Mouse (Mus musculus) olfactory bulb, adult 2 months (tissue): ENCODE results near the gene Galntl6. TPM values are rescaled to one million over a fixed set of nuclear protein-coding genes. Genes with fewer than 3 reads are reported as not detected.

Experiments
- H3K27ac ChIP-seq: fragments of 200-500 bp; 2 replicates; pipeline ENCODE4 v1.5.1; 2012; ENCODE audit warnings: low read depth, low read length; ENCODE audit not compliant: insufficient read depth
- H3K4me1 ChIP-seq: fragments of 200-500 bp; 2 replicates; pipeline ENCODE4 v1.6.1; 2012; ENCODE audit warnings: low read length; ENCODE audit not compliant: control insufficient read depth, insufficient read depth
- H3K4me3 ChIP-seq: fragments of 200-500 bp; 2 replicates; pipeline ENCODE4 v1.5.1; 2012; ENCODE audit warnings: mild to moderate bottlenecking, low read depth, low read length, moderate library complexity; ENCODE audit not compliant: insufficient read depth
- CTCF ChIP-seq: fragments of 200-500 bp; IDR thresholded peaks from 2 replicates; pipeline ENCODE4 v1.5.1; 2012; ENCODE audit warnings: low read depth, mild to moderate bottlenecking, low read length, moderate library complexity; ENCODE audit not compliant: insufficient read depth
- POLR2A ChIP-seq: fragments of 200-500 bp; IDR thresholded peaks from 2 replicates; pipeline ENCODE4 v1.6.1; 2012; ENCODE audit warnings: mild to moderate bottlenecking, low read depth, low read length, moderate library complexity; ENCODE audit not compliant: insufficient read depth
- WGBS: fragments of 180-500 bp; shearing (Covaris S2); methylation state at CpG from one replicate; pipeline ENCODE4 v1.1.7; 2018; 5-methylcytosine and 5-hydroxymethylcytosine counted together
- polyA plus RNA-seq: library from polyadenylated mRNA; stranded (reverse); fragments of >200 nt; gene quantifications from 2 replicates; pipeline ENCODE4 v1.2.4, GENCODE M21; 2012; ENCODE audit warnings: low replicate concordance; ENCODE audit not compliant: missing spikeins, insufficient read depth, insufficient read length

The Galntl6 gene
- polyA plus RNA-seq, 1 experiment: not detected

- TF ChIP-seq POLR2A: no peak
- no peak for TF ChIP-seq CTCF
- WGBS: 59% methylated on average over 2 of the region's 2 CpGs
- H3K4me3 ChIP-seq: no peak overlapping the region
- H3K27ac ChIP-seq: no peak overlapping the region
- peaks cover 3% of the 10 kb centered on the region for H3K4me1 ChIP-seq
These were observed 938.3 kb downstream of the Galntl6 start for GRCm38 (mm10) chr8:57974093-57974492.

- no peak overlapping the region for H3K27ac ChIP-seq
- H3K4me1 ChIP-seq: peaks cover 3% of the 10 kb centered on the region
- 78% methylated on average over 3 of the region's 3 CpGs for WGBS
- TF ChIP-seq POLR2A (no peak), CTCF (no peak)
- no peak overlapping the region for H3K4me3 ChIP-seq
These were observed 939.6 kb downstream of the Galntl6 start for GRCm38 (mm10) chr8:57972832-57973231.

- H3K4me1 ChIP-seq: peaks cover 5% of the 10 kb centered on the region
- H3K27ac ChIP-seq: no peak overlapping the region
- 31% methylated on average over 6 of the region's 6 CpGs for WGBS
- peak; percentile 39; the same call in 1 of the 2 replicates for TF ChIP-seq CTCF
- no peak for TF ChIP-seq POLR2A
- no peak overlapping the region for H3K4me3 ChIP-seq
These were observed 945.8 kb downstream of the Galntl6 start for GRCm38 (mm10) chr8:57966676-57967075.

DNA sequence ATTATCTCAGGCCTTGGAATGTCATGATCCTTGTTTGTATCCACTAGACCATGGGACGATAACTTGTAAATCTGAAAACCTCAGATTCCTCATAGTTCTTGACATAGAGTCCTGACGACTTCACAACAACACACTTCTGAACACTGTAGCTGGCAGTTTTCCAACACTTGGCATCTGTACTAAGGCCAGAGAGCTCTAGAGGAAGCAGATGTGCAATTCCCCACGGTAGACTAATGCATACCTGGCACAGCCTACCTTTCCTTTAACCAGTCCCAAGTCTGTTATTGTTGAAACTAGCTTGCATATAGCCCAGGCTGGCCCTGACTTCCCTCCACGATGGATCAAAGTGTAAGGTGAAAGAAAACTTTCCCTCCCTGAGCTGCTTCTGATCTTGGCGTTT lies 946.9 kb downstream of the Galntl6 start:
- peaks cover 5% of the 10 kb centered on the region for H3K4me1 ChIP-seq
- 51% methylated on average over 5 of the region's 5 CpGs for WGBS
- H3K4me3 ChIP-seq: no peak overlapping the region
- TF ChIP-seq CTCF: no peak
- TF ChIP-seq POLR2A: no peak
- H3K27ac ChIP-seq: no peak overlapping the region

GRCm38 (mm10) chr8:57962286-57963110 lies 949.9 kb downstream of the Galntl6 start:
- H3K27ac ChIP-seq: peak overlapping the region; percentile 63
- no peak overlapping the region for H3K4me3 ChIP-seq
- TF ChIP-seq POLR2A (no peak), CTCF (no peak)
- H3K4me1 ChIP-seq: peaks cover 5% of the 10 kb centered on the region
- WGBS: 22% methylated on average over 12 of the region's 12 CpGs

DNA sequence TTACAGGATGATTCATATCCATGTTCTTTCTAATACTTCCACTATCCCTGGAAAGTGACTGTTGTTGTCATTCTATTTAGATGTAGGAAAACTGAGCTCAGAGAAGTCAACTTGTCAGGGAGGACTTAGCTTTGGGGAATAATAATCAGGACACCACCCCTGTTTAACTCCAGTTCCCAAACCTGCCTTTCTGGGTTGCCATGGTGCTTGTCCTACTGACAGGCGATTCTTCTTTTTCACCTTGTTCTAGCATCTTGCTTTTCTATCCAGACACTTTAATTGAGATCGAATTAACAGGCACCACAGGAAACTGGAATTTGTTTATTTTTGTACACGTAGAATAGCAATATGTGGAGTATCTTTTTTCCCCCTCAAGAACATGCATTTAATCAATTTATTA lies 953.3 kb downstream of the Galntl6 start:
- no peak overlapping the region for H3K4me3 ChIP-seq
- WGBS: 60% methylated on average over 3 of the region's 3 CpGs
- TF ChIP-seq POLR2A: no peak
- no peak for TF ChIP-seq CTCF

DNA sequence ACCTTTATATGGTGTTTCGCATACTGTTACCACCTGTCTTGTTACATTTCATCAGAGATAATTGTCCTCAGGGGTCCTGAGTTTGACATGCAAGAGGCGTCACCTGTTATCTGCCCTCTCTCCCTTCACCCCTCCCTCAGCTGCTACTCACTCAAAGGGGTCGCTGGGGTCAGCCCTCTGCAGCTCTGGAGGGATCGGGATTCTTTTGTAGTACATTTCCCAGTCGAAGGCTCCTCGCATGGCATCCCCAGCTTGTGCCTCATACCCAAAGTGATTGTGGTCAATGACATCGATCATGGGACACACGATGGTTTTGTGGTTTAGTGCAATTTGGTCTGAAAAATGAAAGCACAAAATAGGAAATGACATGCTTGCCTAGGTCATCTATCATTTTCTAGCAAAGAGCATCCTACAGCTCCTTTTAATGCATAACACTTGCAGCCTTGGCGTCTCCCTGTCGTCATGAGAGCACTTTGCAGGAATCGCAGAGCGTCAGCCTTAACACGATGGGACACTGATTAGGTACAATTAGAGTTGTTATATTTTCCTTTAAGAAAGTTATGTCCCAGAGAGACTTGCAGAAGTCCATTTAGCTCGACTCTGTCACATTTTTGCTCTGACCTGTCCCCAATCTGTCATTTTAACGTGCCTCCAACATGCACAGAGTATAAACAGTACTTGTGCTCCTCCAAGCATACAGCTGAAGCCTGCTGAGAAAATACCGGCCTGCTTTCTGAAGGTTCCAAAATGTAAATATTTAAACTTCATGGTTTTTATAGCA lies 954.1 kb downstream of the Galntl6 start:
- 72% methylated on average over 16 of the region's 16 CpGs for WGBS
- no peak overlapping the region for H3K4me3 ChIP-seq
- no peak overlapping the region for H3K27ac ChIP-seq
- peaks cover 5% of the 10 kb centered on the region for H3K4me1 ChIP-seq
- TF ChIP-seq CTCF: no peak
- no peak for TF ChIP-seq POLR2A

More for the DNA sequence above, 953.3 kb downstream of the Galntl6 start:
- no peak overlapping the region for H3K27ac ChIP-seq
- H3K4me1 ChIP-seq: peaks cover 5% of the 10 kb centered on the region

DNA sequence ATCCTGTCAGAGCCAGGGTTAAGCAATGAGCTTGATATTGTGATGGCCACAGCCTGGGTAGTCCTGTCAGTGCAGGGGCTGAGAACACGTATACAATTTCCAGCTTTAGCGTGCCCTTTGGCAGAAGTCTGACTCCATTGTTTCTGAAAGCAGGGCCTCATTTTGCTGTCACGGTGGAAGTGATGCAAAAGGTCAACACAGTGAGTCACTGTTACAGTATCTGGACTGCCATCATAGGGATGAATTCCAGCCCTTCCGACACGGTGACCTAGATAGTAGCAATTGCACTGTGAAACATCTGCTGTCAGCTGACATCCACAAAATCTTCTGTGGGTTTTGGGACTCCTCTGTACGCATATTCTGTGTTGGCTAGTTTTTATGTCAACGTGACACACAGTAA lies 956.9 kb downstream of the Galntl6 start:
- WGBS: 65% methylated on average over 7 of the region's 7 CpGs
- TF ChIP-seq CTCF (no peak), POLR2A (no peak)
- H3K4me1 ChIP-seq: no peaks in the 10 kb centered on the region
- H3K4me3 ChIP-seq: no peak overlapping the region
- H3K27ac ChIP-seq: no peak overlapping the region

- 79% methylated on average over 2 of the region's 2 CpGs for WGBS
- Histone ChIP-seq H3K4me3 (no peak overlapping the region), H3K27ac (no peak overlapping the region), H3K4me1 (no peaks in the 10 kb centered on the region)
- TF ChIP-seq CTCF (no peak), POLR2A (no peak)
These were observed 971.3 kb downstream of the Galntl6 start for GRCm38 (mm10) chr8:57941113-57941512.
